Mouse (Mus musculus) neutrophil, adult 59 days (primary cell): ENCODE results near the gene Cryaa. TPM values are rescaled to one million over a fixed set of nuclear protein-coding genes. Genes with fewer than 3 reads are reported as not detected.

Experiments
- total RNA-seq, 2 experiments: library from RNA; stranded (reverse); gene quantifications; 1 replicate in 1 of 2; 2 replicates in 1 of 2; pipeline ENCODE4 v1.2.4; 2023

The Cryaa gene
- not detected for total RNA-seq

GRCm38 (mm10) chr17:31677507-31677906, at the start of gene Cryaa:
Gene Cryaa, plus strand, starts transcription at chr17:31677807.

GRCm38 (mm10) chr17:31636942-31637811, 40.4 kb upstream of the Cryaa start, which contains the start of gene Cbs:
Gene Cbs, minus strand, starts transcription at chr17:31637238.

DNA sequence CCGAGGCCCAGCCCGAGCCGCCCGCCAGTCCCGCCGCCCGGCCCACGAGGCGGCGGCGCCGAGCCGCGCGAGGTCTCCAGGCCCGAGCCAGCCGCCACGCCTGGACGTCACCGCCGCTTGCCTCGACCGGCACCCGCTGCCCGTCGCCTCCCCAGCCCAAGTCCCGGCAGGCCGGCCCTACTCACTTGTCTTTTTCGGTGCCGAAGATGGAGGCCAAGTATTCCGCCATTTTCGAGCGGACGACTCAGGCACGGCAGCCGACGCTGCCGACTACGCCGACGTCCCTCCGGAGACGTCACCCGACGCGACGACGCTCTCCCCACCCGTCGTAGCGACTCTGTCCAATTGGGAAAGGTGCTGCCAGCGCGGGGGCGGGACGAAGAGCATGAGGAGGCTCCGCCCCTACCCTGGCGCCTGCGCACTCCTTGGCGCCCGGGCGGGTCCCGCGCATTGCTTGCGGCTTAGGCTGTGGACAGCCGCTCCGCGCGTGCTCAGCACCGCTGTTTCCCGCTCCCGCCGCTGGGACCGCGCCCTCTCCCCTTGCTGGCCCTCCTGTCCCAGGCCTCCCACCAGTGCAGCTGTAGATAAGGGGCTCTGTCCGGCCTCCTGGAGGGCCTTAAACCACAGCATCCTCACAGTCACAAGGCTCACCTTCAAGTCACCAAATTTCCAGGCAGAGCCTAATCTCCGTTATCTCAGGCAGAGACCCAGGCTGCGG, 19.0 kb upstream of the Cryaa start, which contains the start of gene U2af1:
Gene U2af1 (minus strand): TSS at position 425 of the 718 bp plus-strand sequence.

Other genes with a start within 250 kb of the Cryaa start
- 10 to 100 TPM; 14.0 to 14.8 TPM for gene Wdr4, start 157.8 kb upstream of the Cryaa start, total RNA-seq
- 10 to 100 TPM; 95.6 to 97.6 TPM for gene Ndufv3, start 157.7 kb upstream of the Cryaa start, total RNA-seq
- 10 to 100 TPM; 70.4 to 84.9 TPM for gene Pknox1, start 113.1 kb upstream of the Cryaa start, total RNA-seq
- under 1 TPM in 1 of 2 experiments, not detected in 1; 0.53 TPM for gene Cbs, start 40.6 kb upstream of the Cryaa start, total RNA-seq
- 100 to 1,000 TPM; 220 to 233 TPM for gene U2af1, start 18.9 kb upstream of the Cryaa start, total RNA-seq
- 100 to 1,000 TPM; 239 to 254 TPM for gene Sik1, start 178.0 kb downstream of the Cryaa start, total RNA-seq